Mouse (Mus musculus) bone marrow macrophage, adult 2 months (primary cell): ENCODE data around the gene Rxfp2.

ENCODE experiments used
- CTCF ChIP-seq: IDR thresholded peaks from 2 replicates; pipeline ENCODE4 v1.5.1; 2012; ENCODE audit warnings: low read depth, mild to moderate bottlenecking, low read length, moderate library complexity
- POLR2A ChIP-seq: IDR thresholded peaks from 2 replicates; pipeline ENCODE4 v1.6.1; 2012; ENCODE audit warnings: mild to moderate bottlenecking, low read depth, low read length, borderline replicate concordance

- no peak for TF ChIP-seq CTCF
- no peak for TF ChIP-seq POLR2A
Observed at GRCm38 (mm10) chr5:150044533-150044932, 26.1 kb downstream of the Rxfp2 start.
